Mouse (Mus musculus) bone marrow macrophage, adult 2 months (primary cell): ENCODE data around the gene Med24. TPM values are rescaled to one million over a fixed set of nuclear protein-coding genes. Genes with fewer than 3 reads are reported as not detected.

Experiments
- H3K27ac ChIP-seq: 2 replicates; pipeline ENCODE4 v1.5.1; 2012; ENCODE audit warnings: low read depth, low read length; ENCODE audit not compliant: insufficient read depth
- H3K4me1 ChIP-seq: 2 replicates; pipeline ENCODE4 v1.6.1; 2012; ENCODE audit warnings: low read length; ENCODE audit not compliant: control insufficient read depth, insufficient read depth
- H3K4me3 ChIP-seq: 2 replicates; pipeline ENCODE4 v1.5.1; 2012; ENCODE audit warnings: mild to moderate bottlenecking, low read length, moderate library complexity; ENCODE audit not compliant: insufficient read depth
- CTCF ChIP-seq: IDR thresholded peaks from 2 replicates; pipeline ENCODE4 v1.5.1; 2012; ENCODE audit warnings: low read depth, mild to moderate bottlenecking, low read length, moderate library complexity
- POLR2A ChIP-seq: IDR thresholded peaks from 2 replicates; pipeline ENCODE4 v1.6.1; 2012; ENCODE audit warnings: mild to moderate bottlenecking, low read depth, low read length, borderline replicate concordance
- polyA plus RNA-seq: library from polyadenylated mRNA; stranded (reverse); fragments of >200 nt; gene quantifications from 2 replicates; pipeline ENCODE4 v1.2.4, GENCODE M21; 2012; ENCODE audit not compliant: missing spikeins, insufficient read depth, insufficient read length

The Med24 gene
- polyA plus RNA-seq, 1 experiment: 32.2 TPM

DNA sequence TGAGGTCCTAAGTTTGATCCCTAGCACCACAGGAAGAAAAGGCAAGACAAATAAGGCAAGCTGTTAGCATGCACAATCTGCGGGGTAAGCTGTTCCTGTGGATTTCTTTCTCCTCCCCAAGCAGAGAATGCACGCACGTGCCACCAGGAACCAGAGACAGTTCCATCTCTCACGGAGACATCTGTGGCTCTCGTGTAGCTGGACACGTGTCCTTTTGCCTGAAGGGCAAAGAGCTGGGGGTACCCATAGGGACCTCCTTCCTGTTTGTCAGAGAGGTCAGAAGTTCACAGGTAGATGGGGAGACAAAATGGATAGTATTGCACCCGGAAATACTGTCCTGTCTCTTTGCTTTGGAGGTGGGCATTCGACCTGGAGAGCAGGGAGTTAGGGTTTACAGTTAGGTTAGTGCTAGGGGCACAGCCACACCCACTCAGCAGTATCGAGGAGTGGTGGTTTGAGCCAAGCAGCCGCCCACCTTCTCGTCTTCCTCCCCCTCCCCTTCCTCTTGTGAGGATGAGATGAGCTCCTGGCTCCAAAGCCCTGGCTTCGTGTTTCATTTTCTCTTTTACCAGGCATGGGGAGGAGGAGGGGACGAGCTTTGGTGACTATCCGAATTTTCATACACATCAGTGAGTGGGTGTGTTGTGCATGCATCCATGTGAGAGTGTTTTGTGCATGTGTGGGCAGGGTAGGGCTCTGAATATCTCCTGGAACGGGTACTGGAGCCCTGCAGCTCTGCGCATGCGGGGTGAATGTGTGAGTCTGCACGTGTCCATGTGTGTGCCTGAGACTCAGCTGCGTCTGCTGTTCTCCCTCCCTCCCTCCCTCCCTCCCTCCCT, 17.8 kb upstream of the Med24 start:
- Histone ChIP-seq H3K4me3 (peak overlapping the region; percentile 48), H3K27ac (peak overlapping the region; percentile 12; the same call in 1 of the 2 replicates), H3K4me1 (peaks cover 52% of the 10 kb centered on the region)
- TF ChIP-seq CTCF: no peak
- TF ChIP-seq POLR2A: no peak

DNA sequence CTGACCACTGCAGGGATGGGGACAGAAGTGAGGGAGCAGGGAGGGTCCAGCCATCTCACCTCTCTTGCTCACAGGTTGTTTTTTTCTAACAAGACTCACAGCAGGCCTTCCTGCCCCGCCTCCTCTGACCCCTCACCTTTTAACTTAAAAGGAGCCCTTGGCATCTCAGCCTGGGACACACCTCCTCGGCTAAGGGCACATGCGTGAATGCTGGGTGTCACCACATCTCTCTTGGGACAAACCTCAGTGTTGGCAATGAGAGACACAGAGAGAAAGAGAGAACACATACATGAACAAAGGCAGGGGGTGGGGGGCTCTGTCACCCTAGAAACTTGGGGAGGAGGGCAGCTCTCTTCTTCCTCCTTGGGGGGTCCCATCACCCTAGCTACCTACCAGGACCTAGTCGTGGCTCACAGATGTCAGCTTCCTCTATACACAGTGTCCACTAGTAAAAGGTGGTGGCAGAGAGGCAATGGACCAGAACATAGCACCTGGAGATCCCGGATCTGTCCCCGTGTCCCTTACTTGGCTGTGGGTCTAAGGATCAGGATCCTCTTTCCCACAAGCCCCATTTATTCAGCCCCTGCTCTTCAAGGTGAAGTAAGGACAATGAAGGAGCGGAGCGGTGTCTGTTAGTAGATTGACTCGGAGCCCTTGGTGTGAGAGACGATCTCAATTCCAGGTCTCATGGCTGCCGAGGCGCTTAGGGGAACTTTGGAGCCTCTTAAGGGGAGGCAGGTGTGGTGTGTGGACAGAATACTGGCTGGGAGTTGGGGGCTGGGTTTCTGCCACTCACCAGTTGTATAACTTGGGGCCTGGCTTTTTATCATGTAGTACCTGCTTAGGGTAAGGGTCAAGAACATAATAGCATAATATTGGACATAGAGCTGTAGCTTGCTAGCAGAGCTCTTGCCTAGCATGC, 17.0 kb upstream of the Med24 start:
- Histone ChIP-seq H3K4me1 (peaks cover 43% of the 10 kb centered on the region), H3K4me3 (peak overlapping the region; percentile 48), H3K27ac (no peak overlapping the region)
- TF ChIP-seq POLR2A (no peak), CTCF (no peak)

DNA sequence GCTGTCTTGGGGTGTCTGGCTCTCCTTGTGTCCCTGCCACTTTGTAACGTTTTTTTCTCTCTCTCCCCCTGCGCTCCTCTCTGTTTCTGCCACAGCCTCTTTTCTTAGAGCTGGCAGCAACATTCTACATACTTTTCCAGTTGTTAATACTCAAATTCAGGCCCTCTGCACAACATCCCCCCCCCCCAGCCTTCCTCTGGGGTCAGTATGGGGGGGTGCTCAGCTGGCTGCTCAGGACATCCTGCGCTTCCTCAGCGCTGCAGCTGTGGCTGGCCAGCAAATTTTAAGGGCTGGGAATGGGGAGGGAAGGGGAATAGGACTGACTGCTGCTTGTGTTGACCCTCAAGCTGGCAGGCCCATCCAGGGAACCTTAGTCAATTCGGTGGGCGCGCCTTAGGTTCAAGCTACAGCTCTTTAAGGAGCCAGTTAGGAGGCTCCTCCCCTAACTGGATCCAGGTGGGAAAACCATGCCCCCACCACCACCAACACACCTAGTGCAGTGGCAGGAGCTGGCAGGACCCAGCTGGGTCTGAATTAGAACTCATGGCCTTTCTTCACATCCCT, 15.3 kb upstream of the Med24 start:
- H3K4me1 ChIP-seq: peaks cover 42% of the 10 kb centered on the region
- TF ChIP-seq CTCF (no peak), POLR2A (no peak)
- H3K27ac ChIP-seq: no peak overlapping the region
- H3K4me3 ChIP-seq: no peak overlapping the region

DNA sequence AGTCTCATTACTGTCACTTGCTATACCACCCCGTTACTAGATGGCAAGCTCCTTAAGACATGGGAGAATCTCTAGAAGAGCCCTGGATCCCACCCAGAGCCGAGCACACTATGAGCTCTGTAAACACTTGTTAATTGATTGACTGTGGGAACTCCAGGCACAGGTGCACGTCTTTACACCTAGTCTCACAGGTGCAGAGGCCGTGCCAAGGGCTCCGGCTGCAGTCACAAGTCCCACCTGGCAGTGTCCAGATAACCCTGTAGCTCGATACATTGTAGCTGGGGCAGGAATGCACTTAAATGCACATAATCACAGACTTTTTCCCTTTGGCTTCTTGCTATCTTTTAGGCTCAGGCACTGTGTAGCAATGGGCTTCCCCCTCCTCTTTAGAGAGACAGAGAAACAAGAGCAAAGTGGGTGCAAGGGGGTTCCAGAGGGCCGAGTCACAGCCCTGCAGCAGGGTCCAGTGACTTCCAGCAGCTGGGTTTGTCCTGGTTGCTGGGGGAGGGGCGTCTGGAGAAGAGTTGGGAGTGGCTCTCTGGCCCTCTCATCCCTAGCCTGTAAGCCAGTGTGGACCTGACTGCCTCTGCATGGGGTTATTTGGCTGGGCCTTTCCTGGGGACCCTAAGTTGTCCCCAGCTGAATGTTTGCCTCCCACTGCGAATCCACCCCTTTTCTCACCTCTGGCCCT, 14.6 kb upstream of the Med24 start:
- Histone ChIP-seq H3K4me3 (no peak overlapping the region), H3K4me1 (peaks cover 39% of the 10 kb centered on the region), H3K27ac (no peak overlapping the region)
- TF ChIP-seq POLR2A (no peak), CTCF (no peak)

DNA sequence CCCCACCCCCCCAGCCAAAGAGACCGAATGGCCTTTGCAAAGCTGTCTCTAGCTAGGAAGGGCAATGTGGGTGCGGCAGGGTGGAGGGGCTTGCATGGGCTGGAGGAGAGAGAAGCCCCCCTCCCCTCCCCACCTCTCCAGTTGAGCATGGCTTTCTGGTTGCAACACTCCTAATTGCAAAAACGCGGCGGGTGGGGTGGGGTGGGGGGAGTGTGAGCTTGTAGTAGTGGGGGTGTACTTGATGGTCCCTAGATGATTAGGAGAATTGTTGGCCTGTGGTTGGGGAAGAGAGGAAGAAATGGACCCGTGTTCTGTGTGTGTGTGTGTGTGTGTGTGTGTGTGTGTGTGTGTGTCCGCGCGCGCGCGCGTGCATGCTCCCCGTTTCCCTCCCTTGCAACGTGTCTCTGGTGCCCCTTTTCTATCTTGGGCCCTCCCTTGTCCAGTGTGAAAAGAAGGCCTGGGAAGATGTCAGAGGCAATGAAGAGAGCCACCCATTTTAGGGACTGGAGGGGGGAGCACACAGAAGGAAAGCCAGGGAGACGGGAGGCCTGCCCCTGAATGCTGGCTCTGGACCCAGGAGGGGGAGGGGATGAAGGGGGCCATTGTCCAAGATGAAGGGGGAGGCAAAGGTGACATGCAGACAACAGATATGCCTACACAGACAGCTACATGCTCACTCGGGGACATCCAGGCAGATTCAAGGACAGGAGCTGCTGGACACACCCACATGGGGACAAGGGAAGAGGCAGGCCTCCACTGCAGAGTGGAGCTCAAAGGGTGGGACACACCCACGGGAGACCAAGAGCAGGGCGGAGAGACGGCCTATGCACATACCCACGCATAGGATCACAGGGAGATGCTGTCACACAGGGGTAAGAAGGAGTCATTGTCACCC, 13.4 kb upstream of the Med24 start:
- TF ChIP-seq POLR2A: no peak
- TF ChIP-seq CTCF: no peak
- Histone ChIP-seq H3K4me1 (peaks cover 28% of the 10 kb centered on the region), H3K4me3 (peak overlapping the region; percentile 85), H3K27ac (peak overlapping the region; percentile 25; the same call in 1 of the 2 replicates)

DNA sequence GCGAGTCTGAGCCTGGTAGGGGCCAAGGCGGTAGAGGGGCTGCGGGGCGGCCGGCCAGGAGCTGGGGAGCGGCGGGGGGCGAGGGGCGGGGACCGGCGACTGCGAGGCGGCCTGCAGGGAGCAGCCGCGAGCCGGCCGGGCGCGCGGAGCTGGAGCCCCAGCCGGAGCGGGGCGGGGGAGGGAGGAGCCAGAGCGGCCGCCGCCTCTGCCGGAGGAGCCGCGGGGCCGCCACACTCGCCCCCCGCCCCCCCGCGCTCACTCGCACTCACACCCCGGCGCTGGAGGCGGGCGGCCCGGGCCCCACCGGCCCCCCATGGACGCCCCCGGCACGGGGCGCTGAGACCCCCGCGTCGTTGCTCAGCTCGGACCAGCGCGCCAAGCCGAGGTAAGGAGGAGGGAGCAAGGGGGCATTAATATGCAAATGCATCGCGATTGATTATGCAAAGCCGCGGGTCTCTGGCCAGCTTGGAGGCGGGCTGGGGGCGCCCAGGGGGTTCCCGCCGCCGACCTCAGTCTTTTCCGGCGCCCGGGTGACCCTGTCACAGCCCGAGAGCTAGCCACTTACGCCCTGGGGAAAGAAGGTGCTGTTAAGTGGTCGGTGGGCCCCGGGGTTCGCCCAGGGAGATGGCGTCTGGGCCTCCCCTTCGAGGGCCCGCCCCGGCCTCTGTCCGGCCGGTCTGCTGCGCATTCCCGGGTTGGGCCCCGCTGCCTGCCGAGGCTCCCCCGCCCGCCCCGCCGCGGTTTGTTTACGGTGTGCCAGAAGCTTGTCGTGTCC, 12.6 kb upstream of the Med24 start:
- Histone ChIP-seq H3K27ac (peak overlapping the region; percentile 53), H3K4me1 (peaks cover 25% of the 10 kb centered on the region)

DNA sequence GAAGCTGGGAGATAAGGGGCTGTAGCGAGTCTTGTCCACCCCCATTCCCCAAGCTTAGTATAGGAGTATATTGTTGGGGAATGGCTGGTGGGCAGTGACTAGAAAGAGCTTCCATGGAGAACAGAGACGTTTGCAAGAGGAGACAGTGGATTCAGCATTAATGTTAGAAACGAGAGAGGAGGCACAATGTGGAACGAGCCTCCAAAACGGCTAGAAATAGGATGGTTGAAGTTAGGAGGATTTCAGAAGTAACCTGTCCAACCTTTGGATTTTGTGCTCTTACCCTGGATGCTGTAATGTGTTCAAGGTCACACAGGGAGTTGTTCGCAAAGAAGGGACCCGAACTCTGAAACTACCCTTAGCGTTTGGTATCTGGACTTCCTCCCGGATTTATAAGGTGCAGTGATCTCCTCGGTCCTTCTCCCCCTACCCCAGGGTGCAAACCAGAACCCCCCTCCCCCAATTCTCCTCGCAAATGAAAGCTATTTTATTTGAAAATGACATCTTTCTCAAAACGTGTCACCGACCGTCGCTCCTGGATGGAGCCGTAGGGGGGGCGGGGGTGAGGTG, 11.9 kb upstream of the Med24 start:
- peaks cover 19% of the 10 kb centered on the region for H3K4me1 ChIP-seq
- no peak overlapping the region for H3K27ac ChIP-seq
- peak overlapping the region; percentile 56 for H3K4me3 ChIP-seq
- TF ChIP-seq CTCF (no peak), POLR2A (no peak)

More for the DNA sequence above, 12.6 kb upstream of the Med24 start:
- peak overlapping the region; percentile 85 for H3K4me3 ChIP-seq
- TF ChIP-seq POLR2A (no peak), CTCF (no peak)

DNA sequence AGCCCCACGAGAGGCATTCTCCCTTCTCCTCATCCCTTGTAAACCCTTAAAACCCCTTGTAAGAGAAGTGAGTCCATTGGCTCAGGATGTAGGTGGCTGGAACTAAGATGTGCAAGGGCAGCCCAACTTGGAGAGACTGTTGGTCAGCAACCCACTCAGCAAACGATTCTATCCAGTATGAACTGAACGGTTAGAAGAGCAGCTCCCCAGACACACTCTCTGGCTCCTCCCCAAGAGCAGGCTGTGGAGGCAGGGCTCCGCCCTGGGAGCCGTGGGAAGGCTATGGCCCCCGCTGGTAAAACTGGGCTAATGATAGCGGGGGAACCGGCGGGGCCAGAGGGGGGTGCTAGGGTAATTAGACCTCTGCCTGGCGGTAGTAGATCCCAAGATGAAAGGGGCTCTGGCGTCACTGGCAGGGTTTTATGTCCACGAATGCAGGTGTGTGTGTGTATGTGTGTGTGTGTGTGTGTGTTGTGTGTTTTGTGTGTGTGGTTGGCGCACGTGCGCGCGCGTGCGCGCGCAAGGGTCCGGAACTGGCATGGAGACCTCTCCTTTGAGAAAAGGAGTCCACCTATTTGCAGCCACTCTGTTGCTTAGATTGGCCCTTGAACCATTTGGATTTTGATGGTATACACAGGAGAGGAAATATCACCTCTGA, 11.3 kb upstream of the Med24 start, which contains the start of gene Thra:
Thra (plus strand) TSS at position 246 of the 658 bp plus-strand sequence.
- peaks cover 17% of the 10 kb centered on the region for H3K4me1 ChIP-seq
- TF ChIP-seq POLR2A (no peak), CTCF (no peak)
- H3K4me3 ChIP-seq: peak within 1 kb of the TSS; percentile 56
- no peak within 1 kb of the TSS for H3K27ac ChIP-seq
